Mouse (Mus musculus): Measurements from ENCODE around the gene Il2rb.

Il2rb gene

GRCm38 (mm10) chr15:78520112-78520715, 25.1 kb upstream of the Il2rb start:
- no peak for DNase-seq (ENCODE audit: low spot score)

GRCm38 (mm10) chr15:78518221-78518620, 23.1 kb upstream of the Il2rb start:
- no peak for DNase-seq (ENCODE audit: low spot score)

- DNase-seq (ENCODE audit: low spot score): no peak
These were observed 20.7 kb upstream of the Il2rb start for GRCm38 (mm10) chr15:78515759-78516158.

- DNase-seq (ENCODE audit: low spot score): peak; percentile 84
These were observed 19.5 kb upstream of the Il2rb start for GRCm38 (mm10) chr15:78514393-78515146.

GRCm38 (mm10) chr15:78513019-78513418, 17.9 kb upstream of the Il2rb start:
- DNase-seq (ENCODE audit: low spot score): no peak

- no peak for DNase-seq (ENCODE audit: low spot score)
These were observed 16.9 kb upstream of the Il2rb start for GRCm38 (mm10) chr15:78511951-78512350.

- DNase-seq (ENCODE audit: low spot score): no peak
These were observed 15.7 kb upstream of the Il2rb start for GRCm38 (mm10) chr15:78510736-78511135.

GRCm38 (mm10) chr15:78510121-78510576, 15.1 kb upstream of the Il2rb start:
- no peak for DNase-seq (ENCODE audit: low spot score)

- DNase-seq (ENCODE audit: low spot score): no peak
These were observed 14.3 kb upstream of the Il2rb start for GRCm38 (mm10) chr15:78509297-78509899.

- DNase-seq (ENCODE audit: low spot score): no peak
These were observed 13.4 kb upstream of the Il2rb start for GRCm38 (mm10) chr15:78508443-78508842.

GRCm38 (mm10) chr15:78505541-78505940, 10.5 kb upstream of the Il2rb start:
- no peak for DNase-seq (ENCODE audit: low spot score)

- DNase-seq (ENCODE audit: low spot score): no peak
These were observed 9.7 kb upstream of the Il2rb start for GRCm38 (mm10) chr15:78504816-78505215.

GRCm38 (mm10) chr15:78504013-78504412, 8.9 kb upstream of the Il2rb start:
- no peak for DNase-seq (ENCODE audit: low spot score)

- no peak for DNase-seq (ENCODE audit: low spot score)
These were observed 7.5 kb upstream of the Il2rb start for GRCm38 (mm10) chr15:78502437-78503132.

- DNase-seq (ENCODE audit: low spot score): no peak
These were observed 1.6 kb downstream of the Il2rb start for GRCm38 (mm10) chr15:78493401-78494010.

- no peak for DNase-seq (ENCODE audit: low spot score)
These were observed 3.8 kb downstream of the Il2rb start for GRCm38 (mm10) chr15:78491301-78491700.

- no peak for DNase-seq (ENCODE audit: low spot score)
These were observed 5.2 kb downstream of the Il2rb start for GRCm38 (mm10) chr15:78489906-78490305.

GRCm38 (mm10) chr15:78489248-78489647, 5.8 kb downstream of the Il2rb start:
- no peak for DNase-seq (ENCODE audit: low spot score)

GRCm38 (mm10) chr15:78487066-78487465, 8.0 kb downstream of the Il2rb start:
- no peak for DNase-seq (ENCODE audit: low spot score)

GRCm38 (mm10) chr15:78486564-78486963, 8.5 kb downstream of the Il2rb start:
- DNase-seq (ENCODE audit: low spot score): no peak

GRCm38 (mm10) chr15:78483311-78483710, 11.8 kb downstream of the Il2rb start:
- DNase-seq (ENCODE audit: low spot score): no peak

- DNase-seq (ENCODE audit: low spot score): no peak
These were observed 12.6 kb downstream of the Il2rb start for GRCm38 (mm10) chr15:78482518-78482917.

All from layer of hippocampus, adult 11-12 months (tissue).